ENCODE assay signal across 9 mouse cellular contexts in the genomic region with DNA sequence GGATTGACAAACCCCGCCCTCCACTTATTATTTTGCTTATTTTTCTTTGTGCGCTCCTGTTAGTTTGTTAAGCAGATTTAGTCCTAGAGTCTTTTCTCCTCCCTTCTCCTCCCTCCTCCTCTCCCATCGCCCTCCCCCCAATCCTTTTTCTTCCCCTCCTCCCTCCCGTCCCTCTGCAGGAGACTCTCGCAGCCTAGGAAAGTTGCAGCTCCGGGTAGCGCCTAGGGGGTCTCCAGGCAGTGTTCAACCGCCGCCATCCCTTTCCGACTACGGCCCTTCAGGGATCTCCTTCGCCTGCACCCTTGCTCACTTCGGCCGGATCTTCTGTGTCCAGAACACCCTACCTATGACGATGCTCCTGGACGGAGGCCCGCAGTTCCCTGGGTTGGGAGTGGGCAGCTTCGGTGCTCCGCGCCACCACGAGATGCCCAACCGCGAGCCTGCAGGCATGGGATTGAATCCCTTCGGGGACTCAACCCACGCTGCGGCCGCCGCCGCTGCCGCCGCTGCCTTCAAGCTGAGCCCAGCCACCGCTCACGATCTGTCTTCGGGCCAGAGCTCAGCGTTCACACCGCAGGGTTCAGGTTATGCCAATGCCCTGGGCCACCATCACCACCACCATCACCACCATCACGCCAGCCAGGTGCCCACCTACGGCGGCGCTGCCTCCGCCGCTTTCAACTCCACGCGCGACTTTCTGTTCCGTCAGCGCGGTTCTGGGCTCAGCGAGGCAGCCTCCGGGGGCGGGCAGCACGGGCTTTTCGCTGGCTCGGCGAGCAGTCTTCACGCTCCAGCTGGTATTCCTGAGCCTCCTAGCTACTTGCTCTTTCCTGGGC. TPM values are rescaled to one million over a fixed set of nuclear protein-coding genes. Genes with fewer than 3 reads are reported as not detected.
DNase-seq lines count a peak whose midpoint lies in the region; ATAC-seq lines count a peak whose summit lies in the region.
"Had no signal": no experiment of that assay in that cellular context is flagged by ENCODE, and none has a peak within 500 bp of the region (broad histone marks: within the 10 kb centered on the region; RNA-seq: fewer than 3 reads in every experiment).

No protein-coding gene starts in this region.

- peak overlapping the region; percentile 57 for H3K9ac ChIP-seq in hindbrain, embryonic 11.5 days (ENCODE audit: low read depth, low read length)
- H3K9ac ChIP-seq in midbrain, embryonic 15.5 days: peak overlapping the region; percentile 48
- H3K9ac ChIP-seq: liver, embryonic 14.5 days had no signal

- no peaks in the 10 kb centered on the region for H3K4me1 ChIP-seq in hindbrain, embryonic 11.5 days (replicated peaks; ENCODE audit: control insufficient read depth, insufficient read depth, low read length)
- H3K4me1 ChIP-seq in midbrain, embryonic 15.5 days: no peaks in the 10 kb centered on the region; the same call in 1 of the 2 replicates

- H3K4me2 ChIP-seq in hindbrain, embryonic 11.5 days (replicated peaks; ENCODE audit: low read depth, low read length): peak overlapping the region; percentile 54
- H3K4me2 ChIP-seq in midbrain, embryonic 15.5 days: peak overlapping the region; percentile 55

- H3K36me3 ChIP-seq in hindbrain, embryonic 11.5 days (ENCODE audit: control insufficient read depth, insufficient read depth, low read length): no peaks in the 10 kb centered on the region
- H3K36me3 ChIP-seq in midbrain, embryonic 15.5 days (replicated peaks): no peaks in the 10 kb centered on the region

- peak; percentile 18 to 30 for DNase-seq in left cerebral cortex, adult 18-20 months (ENCODE audit: low spot score in 2 of 2)
- no peak for DNase-seq in left cerebral cortex, adult 11 months (ENCODE audit: low spot score)
- peak; percentile 58 for DNase-seq in cerebellum, adult 9-10 months
- no peak for DNase-seq in hindbrain, embryonic 11.5 days (ENCODE audit: low spot score)
- DNase-seq in frontal cortex, postnatal 10 days (ENCODE audit: low spot score in 2 of 2): no peak
- DNase-seq in right cerebral cortex, postnatal 10 days (ENCODE audit: low spot score in 2 of 2): no peak
- DNase-seq in adrenal gland, postnatal 14 days: no peak

- H3K4me3 ChIP-seq in hindbrain, embryonic 11.5 days (ENCODE audit: low read depth, low read length): peak overlapping the region; percentile 44
- H3K4me3 ChIP-seq in midbrain, embryonic 15.5 days: peak overlapping the region; percentile 42

- H3K9me3 ChIP-seq in hindbrain, embryonic 11.5 days (ENCODE audit: control insufficient read depth, low read length): no peaks in the 10 kb centered on the region
- no peaks in the 10 kb centered on the region for H3K9me3 ChIP-seq in midbrain, embryonic 15.5 days

- 32% methylated on average over 38 of the region's 56 CpGs for whole genome bisulfite sequencing in hindbrain, embryonic 11.5 days
- 15% methylated on average over 55 of the region's 56 CpGs for WGBS in midbrain, embryonic 15.5 days

- ATAC-seq in hindbrain, embryonic 11.5 days (ENCODE audit: low FRiP score): peak; percentile 47
- ATAC-seq in midbrain, embryonic 15.5 days (replicated peaks): peak; percentile 53

- H3K27me3 ChIP-seq in hindbrain, embryonic 11.5 days (ENCODE audit: control insufficient read depth, insufficient read depth, low read length): peaks cover 14% of the 10 kb centered on the region
- no peaks in the 10 kb centered on the region for H3K27me3 ChIP-seq in midbrain, embryonic 15.5 days (replicated peaks)

- H3K27ac ChIP-seq in hindbrain, embryonic 11.5 days (ENCODE audit: low read depth, low read length): peak overlapping the region; percentile 75
- peak overlapping the region; percentile 82 for H3K27ac ChIP-seq in midbrain, embryonic 15.5 days
- H3K27ac ChIP-seq: liver, embryonic 14.5 days had no signal

RNA-seq across cellular contexts. Expression of a gene that starts 8.6 kb away (rescaled TPM):
- 1 to 10 TPM; 1.3 to 1.7 TPM for total RNA-seq in left cerebral cortex, adult 18-20 months (2021)
- 27.2 and 28.5 TPM in 2 replicates for polyA plus RNA-seq in hindbrain, embryonic 11.5 days (2014; fragmentation: Nextera tagmentation; extraction: Ambion mirVana)
- polyA plus RNA-seq in midbrain, embryonic 15.5 days (2015; fragmentation: Nextera tagmentation; extraction: Ambion mirVana): 18.0 and 18.3 TPM in 2 replicates
- total RNA-seq in adrenal gland, postnatal 14 days (2021): not detected in 2 replicates

Comparison
In these comparisons a context has a peak if more than half of its experiments do, and no peak if none do; other contexts are left out.
1. DNase-seq: peak in left cerebral cortex, adult 18-20 months (2 of 2) and cerebellum, adult 9-10 months (single experiment); none in left cerebral cortex, adult 11 months (single experiment), hindbrain, embryonic 11.5 days (single experiment), frontal cortex, postnatal 10 days (0 of 2), right cerebral cortex, postnatal 10 days (0 of 2) and adrenal gland, postnatal 14 days (single experiment).